Mouse (Mus musculus): ENCODE results near the gene Nfatc4. TPM values are rescaled to one million over a fixed set of nuclear protein-coding genes. Genes with fewer than 3 reads are reported as not detected.

The Nfatc4 gene
- total and polyA plus RNA-seq, 3 experiments, result not detected

- DNase-seq (ENCODE audit: extremely low read depth), result no peak
- H3K36me3 ChIP-seq (replicated peaks in 1 of 2; ENCODE audit: control insufficient read depth in 1 of 2, insufficient read depth in 1 of 2, low read length in 1 of 2), result no peaks in the 10 kb centered on the region
- H3K9me3 ChIP-seq (replicated peaks; ENCODE audit: low read length), result no peaks in the 10 kb centered on the region
- H3K4me1 ChIP-seq (ENCODE audit: control insufficient read depth in 1 of 2, insufficient read depth in 2 of 2), result peaks cover 26 to 49% of the 10 kb centered on the region in 2 experiments
- no peaks in the 10 kb centered on the region for H3K79me2 ChIP-seq (replicated peaks; ENCODE audit: control insufficient read depth, extremely low read depth, insufficient read depth, poor library complexity, severe bottlenecking)
- H3K27ac ChIP-seq (ENCODE audit: insufficient read depth, low read depth), result no peak overlapping the region
- H3K9ac ChIP-seq (ENCODE audit: insufficient read depth, low read depth), result no peak overlapping the region
- TF ChIP-seq E2F4 (IDR thresholded peaks at IDR 0.05; ENCODE audit: insufficient replicate concordance, low read depth, low read length) (no peak), KAT2A (IDR thresholded peaks at IDR 0.05; ENCODE audit: insufficient replicate concordance, low read length) (no peak), SIN3A (IDR thresholded peaks at IDR 0.05; ENCODE audit: low read length) (no peak), BHLHE40 (IDR thresholded peaks at IDR 0.05; ENCODE audit: low read depth, low read length) (no peak), USF2 (conservative IDR thresholded peaks at IDR 0.05; ENCODE audit: low read depth, low read length) (no peak), NRF1 (IDR thresholded peaks at IDR 0.05; ENCODE audit: low read depth, low read length) (no peak), NELFE (IDR thresholded peaks at IDR 0.05; ENCODE audit: low read depth, low read length) (no peak), RCOR1 (conservative IDR thresholded peaks at IDR 0.05; ENCODE audit: low read depth, low read length) (no peak), MAX (IDR thresholded peaks at IDR 0.05; ENCODE audit: low read length) (no peak), MAZ (IDR thresholded peaks at IDR 0.05; ENCODE audit: low read depth, low read length) (no peak), EP300 (IDR thresholded peaks at IDR 0.05; ENCODE audit: low read length) (no peak), UBTF (IDR thresholded peaks at IDR 0.05; ENCODE audit: low read depth, low read length) (no peak), ZKSCAN1 (IDR thresholded peaks at IDR 0.05; ENCODE audit: borderline replicate concordance, low read depth, low read length) (no peak), JUN (IDR thresholded peaks at IDR 0.05; ENCODE audit: insufficient read depth, low read depth, low read length) (no peak), CHD2 (IDR thresholded peaks at IDR 0.05; ENCODE audit: low read length) (no peak), POLR2AphosphoS2 (IDR thresholded peaks at IDR 0.05; ENCODE audit: low read depth, low read length) (no peak), ZNF384 (IDR thresholded peaks at IDR 0.05; ENCODE audit: low read depth, low read length) (no peak), MXI1 (IDR thresholded peaks at IDR 0.05; ENCODE audit: low read depth, low read length) (no peak)
- no peak overlapping the region for H3K4me3 ChIP-seq (replicated peaks in 1 of 3; ENCODE audit: low read depth in 2 of 3, low read length in 2 of 3, poor library complexity in 1 of 3)
- H3K27me3 ChIP-seq (replicated peaks), result peaks cover 2% of the 10 kb centered on the region
- H3K4me2 ChIP-seq (ENCODE audit: insufficient read depth, low read depth, poor library complexity, severe bottlenecking), result no peak overlapping the region
- in situ Hi-C loops (cut with MboI; ENCODE audit: low pct_ligation_motif_present, low pct_unique_long_range_greater_than_20kb, low sequenced_read_pairs), result no loop called here
- dilution Hi-C loops (cut with MboI; ENCODE audit: extremely low pct_ligation_motif_present, extremely low pct_unique_long_range_greater_than_20kb, low sequenced_read_pairs), result no loop called here
Measured at GRCm38 (mm10) chr14:55880982-55881381, 58.0 kb downstream of the Nfatc4 start.

DNA sequence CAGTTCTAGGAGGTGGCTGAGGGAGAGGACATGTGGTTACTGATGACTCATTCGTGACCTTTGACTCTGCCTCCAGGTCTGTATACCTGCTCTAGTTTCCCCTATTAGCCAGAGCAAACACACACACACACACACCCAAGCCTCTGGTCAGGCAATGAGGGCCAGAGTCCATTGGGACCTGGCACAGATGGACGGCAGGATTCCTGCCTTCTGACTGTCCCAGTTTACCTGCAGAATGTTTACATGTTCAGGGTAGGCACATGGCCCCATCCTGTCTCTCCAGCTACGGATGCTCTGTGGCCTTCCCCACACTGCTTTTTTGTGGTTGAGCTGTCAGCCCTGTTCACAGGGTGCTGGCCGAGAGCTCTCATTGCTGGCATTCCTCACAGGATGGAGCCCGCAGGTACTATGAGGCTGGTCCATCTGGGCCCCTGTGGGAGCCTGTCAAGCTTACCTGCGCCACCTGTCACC, 59.3 kb downstream of the Nfatc4 start:
- Histone ChIP-seq H3K36me3 (replicated peaks in 1 of 2; ENCODE audit: control insufficient read depth in 1 of 2, insufficient read depth in 1 of 2, low read length in 1 of 2) (peaks cover 6 to 9% of the 10 kb centered on the region in 2 experiments), H3K4me3 (replicated peaks in 1 of 3; ENCODE audit: low read depth in 2 of 3, low read length in 2 of 3, poor library complexity in 1 of 3) (peak overlapping the region in 1 of 3 experiments; percentile 31), H3K27ac (ENCODE audit: insufficient read depth, low read depth) (no peak overlapping the region; the same call in 1 of the 2 replicates), H3K9ac (ENCODE audit: insufficient read depth, low read depth) (no peak overlapping the region), H3K9me3 (replicated peaks; ENCODE audit: low read length) (no peaks in the 10 kb centered on the region), H3K4me1 (ENCODE audit: control insufficient read depth in 1 of 2, insufficient read depth in 2 of 2) (peaks cover 32 to 59% of the 10 kb centered on the region in 2 experiments), H3K27me3 (replicated peaks) (no peaks in the 10 kb centered on the region), H3K79me2 (replicated peaks; ENCODE audit: control insufficient read depth, extremely low read depth, insufficient read depth, poor library complexity, severe bottlenecking) (peaks cover under 1% of the 10 kb centered on the region; the same call in 1 of the 2 replicates), H3K4me2 (ENCODE audit: insufficient read depth, low read depth, poor library complexity, severe bottlenecking) (no peak overlapping the region)
- no peak for DNase-seq (ENCODE audit: extremely low read depth)
- TF ChIP-seq POLR2AphosphoS2 (IDR thresholded peaks at IDR 0.05; ENCODE audit: low read depth, low read length), result no peak
- no peak for TF ChIP-seq TBP (conservative IDR thresholded peaks at IDR 0.05; ENCODE audit: low read depth, low read length)
- TF ChIP-seq MAZ (IDR thresholded peaks at IDR 0.05; ENCODE audit: low read depth, low read length), result no peak
- dilution Hi-C loops (cut with MboI; ENCODE audit: extremely low pct_ligation_motif_present, extremely low pct_unique_long_range_greater_than_20kb, low sequenced_read_pairs), result no loop called here
- in situ Hi-C loops (cut with MboI; ENCODE audit: low pct_ligation_motif_present, low pct_unique_long_range_greater_than_20kb, low sequenced_read_pairs), result no loop called here

Measured in CH12.LX (cell line).